27 mouse cellular contexts compared by ENCODE assay signal in the genomic region with DNA sequence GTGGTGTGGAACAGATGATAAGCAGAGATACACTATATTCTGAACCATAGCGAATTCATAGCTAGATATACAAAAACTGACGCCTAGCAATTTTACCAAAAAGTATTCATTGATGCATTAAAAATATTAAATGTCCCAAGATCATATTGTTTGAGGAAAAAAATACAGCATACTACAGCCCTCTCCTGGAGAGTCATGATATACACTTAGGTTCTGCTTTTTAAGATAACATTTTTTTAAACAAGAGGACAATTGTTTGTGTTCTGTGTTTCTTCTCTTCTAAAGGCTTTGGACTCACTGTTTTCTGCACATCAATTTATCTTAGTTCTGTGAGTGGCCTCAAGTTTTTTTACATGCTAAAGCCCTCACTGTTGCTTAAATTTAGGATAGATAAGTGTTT.
DNase-seq lines count a peak whose midpoint lies in the region; ATAC-seq and TF ChIP-seq lines count a peak whose summit lies in the region.
"Had no signal": no experiment of that assay in that cellular context is flagged by ENCODE, and none has a peak within 500 bp of the region (broad histone marks: within the 10 kb centered on the region; RNA-seq: fewer than 3 reads in every experiment).

No protein-coding gene starts in this region.

- no peaks in the 10 kb centered on the region for H3K27me3 ChIP-seq in midbrain, postnatal 0 days (ENCODE audit: insufficient read depth, low read length)
- H3K27me3 ChIP-seq in midbrain, embryonic 15.5 days (replicated peaks) = no peaks in the 10 kb centered on the region
- H3K27me3 ChIP-seq: forebrain, embryonic 15.5 days; hindbrain, embryonic 13.5 days; limb, embryonic 12.5 days; liver, embryonic 12.5 days; midbrain, embryonic 12.5 days had no signal

- TF ChIP-seq POLR2A in embryonic fibroblast, embryonic 13.5 days (IDR thresholded peaks at IDR 0.05; ENCODE audit: low read depth, low read length) = no peak

- WGBS in midbrain, postnatal 0 days = 83% methylated on average over 2 of the region's 2 CpGs
- 86% methylated on average over 2 of the region's 2 CpGs for WGBS in midbrain, embryonic 15.5 days

- no peak overlapping the region for H3K4me3 ChIP-seq in gastrocnemius, adult 2 months
- H3K4me3 ChIP-seq in midbrain, postnatal 0 days (ENCODE audit: low read depth, low read length) = no peak overlapping the region
- no peak overlapping the region for H3K4me3 ChIP-seq in midbrain, embryonic 15.5 days
- no peak overlapping the region for H3K4me3 ChIP-seq in embryonic fibroblast, embryonic 13.5 days (ENCODE audit: insufficient read depth, low read length)
- H3K4me3 ChIP-seq: erythroblast, embryonic 14.5 days; forebrain, embryonic 15.5 days; hindbrain, embryonic 13.5 days; limb, embryonic 12.5 days; liver, embryonic 12.5 days; midbrain, embryonic 12.5 days; myocyte had no signal

- H3K4me2 ChIP-seq in midbrain, postnatal 0 days (ENCODE audit: low read depth, low read length, poor library complexity, severe bottlenecking) = no peak overlapping the region
- no peak overlapping the region for H3K4me2 ChIP-seq in midbrain, embryonic 15.5 days
- H3K4me2 ChIP-seq: forebrain, embryonic 15.5 days; heart, embryonic 11.5 days; hindbrain, embryonic 13.5 days; limb, embryonic 12.5 days; liver, embryonic 12.5 days; midbrain, embryonic 12.5 days had no signal

- ATAC-seq in midbrain, postnatal 0 days (ENCODE audit: low FRiP score) = no peak
- no peak for ATAC-seq in midbrain, embryonic 15.5 days (replicated peaks)
- no peak for ATAC-seq in erythroid progenitor cell, adult 5-6 weeks (replicated peaks; ENCODE audit: low FRiP score, poor library complexity, severe bottlenecking)
- ATAC-seq: activated CD4-positive, CD25-positive, alpha-beta regulatory T cell, adult 4 months; forebrain, embryonic 15.5 days; inflammation-experienced regulatory T-cells, adult 6 months; liver, embryonic 12.5 days had no signal

- peak; percentile 33; the same call in 1 of the 2 replicates for TF ChIP-seq CTCF in gastrocnemius, adult 2 months (IDR thresholded peaks at IDR 0.05)
- TF ChIP-seq CTCF in midbrain, postnatal 0 days (IDR thresholded peaks at IDR 0.05) = peak; percentile 43
- TF ChIP-seq CTCF in embryonic fibroblast, embryonic 13.5 days (IDR thresholded peaks at IDR 0.05; ENCODE audit: borderline replicate concordance, insufficient read depth, low read length) = no peak

- intact Hi-C loops in gastrocnemius, adult 2 months (cut with DNase I) = no loop called here
- intact Hi-C loops in gastrocnemius, postnatal 36 days (cut with DNase I) = no loop called here

- no peak for DNase-seq in gastrocnemius, adult 2 months
- DNase-seq in gastrocnemius, postnatal 36 days = no peak
- DNase-seq in midbrain, postnatal 0 days (ENCODE audit: low spot score) = no peak
- no peak for DNase-seq in embryo, embryonic 10 days (ENCODE audit: low spot score)
- DNase-seq in retina, embryonic 14.5 days (ENCODE audit: low spot score) = no peak
- DNase-seq: adrenal gland, postnatal 25 days; B cell, adult 2 months; cerebellum, adult 18-20 months; cerebellum, postnatal 25 days; heart, postnatal 10 days; kidney, adult 9 months; lung, adult 2 months; right cerebral cortex, postnatal 25 days; thymus, adult 2 months had no signal

- no peaks in the 10 kb centered on the region for H3K4me1 ChIP-seq in midbrain, postnatal 0 days (ENCODE audit: insufficient read depth, low read length)
- no peaks in the 10 kb centered on the region for H3K4me1 ChIP-seq in midbrain, embryonic 15.5 days
- no peaks in the 10 kb centered on the region for H3K4me1 ChIP-seq in embryonic fibroblast, embryonic 13.5 days (ENCODE audit: control insufficient read depth, insufficient read depth, low read length)
- H3K4me1 ChIP-seq: forebrain, embryonic 15.5 days; hindbrain, embryonic 13.5 days; limb, embryonic 12.5 days; liver, embryonic 12.5 days; midbrain, embryonic 12.5 days had no signal

- H3K9me3 ChIP-seq in midbrain, postnatal 0 days (ENCODE audit: low read length) = no peaks in the 10 kb centered on the region
- H3K9me3 ChIP-seq in midbrain, embryonic 15.5 days = no peaks in the 10 kb centered on the region
- H3K9me3 ChIP-seq: forebrain, embryonic 15.5 days; hindbrain, embryonic 13.5 days; limb, embryonic 12.5 days; liver, embryonic 12.5 days; midbrain, embryonic 12.5 days had no signal

- H3K9ac ChIP-seq in midbrain, postnatal 0 days (replicated peaks; ENCODE audit: low read length, poor library complexity, severe bottlenecking) = no peak overlapping the region
- H3K9ac ChIP-seq in midbrain, embryonic 15.5 days = no peak overlapping the region
- H3K9ac ChIP-seq: forebrain, embryonic 15.5 days; hindbrain, embryonic 13.5 days; limb, embryonic 12.5 days; liver, embryonic 12.5 days; midbrain, embryonic 12.5 days had no signal

- H3K27ac ChIP-seq in gastrocnemius, adult 2 months = no peak overlapping the region
- H3K27ac ChIP-seq in midbrain, postnatal 0 days (ENCODE audit: low read depth, low read length) = no peak overlapping the region
- H3K27ac ChIP-seq in midbrain, embryonic 15.5 days = no peak overlapping the region
- H3K27ac ChIP-seq in embryonic fibroblast, embryonic 13.5 days (ENCODE audit: insufficient read depth, low read length) = peak overlapping the region; percentile 68
- H3K27ac ChIP-seq: forebrain, embryonic 15.5 days; hindbrain, embryonic 13.5 days; limb, embryonic 12.5 days; liver, embryonic 12.5 days; midbrain, embryonic 12.5 days had no signal

- no peaks in the 10 kb centered on the region for H3K36me3 ChIP-seq in midbrain, postnatal 0 days (ENCODE audit: insufficient read depth, low read length)
- no peaks in the 10 kb centered on the region for H3K36me3 ChIP-seq in midbrain, embryonic 15.5 days (replicated peaks)
- H3K36me3 ChIP-seq: forebrain, embryonic 15.5 days; hindbrain, embryonic 13.5 days; limb, embryonic 12.5 days; liver, embryonic 12.5 days; midbrain, embryonic 12.5 days had no signal
